Mouse (Mus musculus): ENCODE data around the gene Slc39a8. TPM values are rescaled to one million over a fixed set of nuclear protein-coding genes. Genes with fewer than 3 reads are reported as not detected.

The Slc39a8 gene
- 30.9 and 35.7 TPM in 2 replicates for polyA plus RNA-seq (2011; ENCODE audit: insufficient read depth, insufficient read length, low read depth, missing spikeins)

GRCm38 (mm10) chr3:135825016-135825753, at the start of gene Slc39a8:
Gene Slc39a8 (plus strand): TSS chr3:135825279.
- no peak within 1 kb of the TSS for H3K27ac ChIP-seq (ENCODE audit: insufficient read depth, low read length)
- H3K27me3 ChIP-seq (ENCODE audit: control insufficient read depth, insufficient read depth, low read length, poor library complexity, severe bottlenecking): peaks cover 12% of the 10 kb centered on the region
- H3K4me3 ChIP-seq (ENCODE audit: low read depth, low read length): peak within 1 kb of the TSS; percentile 78
- H3K9me3 ChIP-seq (replicated peaks; ENCODE audit: control insufficient read depth, insufficient read depth, low read length, poor library complexity, severe bottlenecking): no peaks in the 10 kb centered on the region
- H3K36me3 ChIP-seq (ENCODE audit: control insufficient read depth, insufficient read depth, low read length, poor library complexity, severe bottlenecking): no peaks in the 10 kb centered on the region
- H3K9ac ChIP-seq (ENCODE audit: low read depth, poor library complexity, severe bottlenecking): peak within 1 kb of the TSS; percentile 60
- no peaks in the 10 kb centered on the region for H3K4me1 ChIP-seq (ENCODE audit: control insufficient read depth, insufficient read depth, low read length)
- TF ChIP-seq POLR2A (IDR thresholded peaks at IDR 0.05; ENCODE audit: insufficient read depth, low read length): no peak
- peak; percentile 12 for TF ChIP-seq CTCF (IDR thresholded peaks at IDR 0.05; ENCODE audit: low read depth, low read length)

DNA sequence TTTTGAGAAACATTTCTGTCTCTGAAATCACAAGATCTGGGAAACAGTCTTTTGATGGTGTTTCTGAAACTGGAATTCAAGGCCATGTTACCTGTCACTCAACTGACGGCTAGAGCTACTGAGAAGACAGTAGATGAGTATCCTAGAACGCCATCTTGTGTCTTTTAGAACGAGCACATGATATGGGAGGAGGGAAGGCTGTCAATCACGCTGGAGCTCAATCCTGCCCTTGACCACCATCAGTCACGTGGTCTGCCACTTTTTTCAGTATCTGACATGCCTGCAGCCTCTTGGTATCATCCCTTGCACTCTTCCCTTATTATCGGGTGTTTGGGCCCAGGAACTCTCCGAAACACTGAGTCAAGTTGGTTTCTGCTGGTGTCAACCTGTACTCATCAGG, 40.0 kb upstream of the Slc39a8 start:
- H3K27ac ChIP-seq (ENCODE audit: insufficient read depth, low read length): no peak overlapping the region
- H3K27me3 ChIP-seq (ENCODE audit: control insufficient read depth, insufficient read depth, low read length, poor library complexity, severe bottlenecking): no peaks in the 10 kb centered on the region
- H3K9ac ChIP-seq (ENCODE audit: low read depth, poor library complexity, severe bottlenecking): no peak overlapping the region
- H3K4me1 ChIP-seq (ENCODE audit: control insufficient read depth, insufficient read depth, low read length): no peaks in the 10 kb centered on the region
- no peaks in the 10 kb centered on the region for H3K36me3 ChIP-seq (ENCODE audit: control insufficient read depth, insufficient read depth, low read length, poor library complexity, severe bottlenecking)
- no peak for TF ChIP-seq EP300 (IDR thresholded peaks at IDR 0.05; ENCODE audit: insufficient read depth, low read depth, low read length)
- no peak for TF ChIP-seq CTCF (IDR thresholded peaks at IDR 0.05; ENCODE audit: low read depth, low read length)
- TF ChIP-seq POLR2A (IDR thresholded peaks at IDR 0.05; ENCODE audit: insufficient read depth, low read length): no peak
- H3K4me3 ChIP-seq (ENCODE audit: low read depth, low read length): no peak overlapping the region
- H3K9me3 ChIP-seq (replicated peaks; ENCODE audit: control insufficient read depth, insufficient read depth, low read length, poor library complexity, severe bottlenecking): no peaks in the 10 kb centered on the region

DNA sequence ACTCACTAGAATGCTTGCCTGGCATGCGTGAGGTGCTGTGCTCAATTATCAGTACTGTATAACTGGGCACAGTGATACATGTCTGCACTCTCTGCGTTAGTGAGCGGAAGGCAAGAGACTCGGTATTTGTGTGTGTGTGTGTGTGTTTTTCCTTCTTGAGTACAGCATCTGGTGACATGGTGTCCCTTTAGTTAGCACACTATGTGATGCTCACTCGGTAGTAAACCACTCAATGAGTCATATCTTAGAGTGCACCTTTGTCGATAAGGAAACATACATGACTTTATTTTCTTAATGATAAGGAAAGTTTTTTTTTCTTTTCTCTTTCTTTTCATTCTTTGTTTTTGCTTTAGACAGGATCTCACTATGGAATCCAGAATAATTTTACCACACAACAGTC, 29.0 kb upstream of the Slc39a8 start:
- Histone ChIP-seq H3K27me3 (ENCODE audit: control insufficient read depth, insufficient read depth, low read length, poor library complexity, severe bottlenecking) (no peaks in the 10 kb centered on the region), H3K27ac (ENCODE audit: insufficient read depth, low read length) (no peak overlapping the region), H3K9ac (ENCODE audit: low read depth, poor library complexity, severe bottlenecking) (no peak overlapping the region), H3K4me3 (ENCODE audit: low read depth, low read length) (no peak overlapping the region), H3K4me1 (ENCODE audit: control insufficient read depth, insufficient read depth, low read length) (no peaks in the 10 kb centered on the region), H3K36me3 (ENCODE audit: control insufficient read depth, insufficient read depth, low read length, poor library complexity, severe bottlenecking) (no peaks in the 10 kb centered on the region), H3K9me3 (replicated peaks; ENCODE audit: control insufficient read depth, insufficient read depth, low read length, poor library complexity, severe bottlenecking) (no peaks in the 10 kb centered on the region)
- TF ChIP-seq CTCF (IDR thresholded peaks at IDR 0.05; ENCODE audit: low read depth, low read length): no peak

GRCm38 (mm10) chr3:135798241-135798640, 26.8 kb upstream of the Slc39a8 start:
- Histone ChIP-seq H3K9ac (ENCODE audit: low read depth, poor library complexity, severe bottlenecking) (no peak overlapping the region), H3K9me3 (replicated peaks; ENCODE audit: control insufficient read depth, insufficient read depth, low read length, poor library complexity, severe bottlenecking) (no peaks in the 10 kb centered on the region), H3K4me1 (ENCODE audit: control insufficient read depth, insufficient read depth, low read length) (no peaks in the 10 kb centered on the region), H3K27ac (ENCODE audit: insufficient read depth, low read length) (no peak overlapping the region), H3K4me3 (ENCODE audit: low read depth, low read length) (no peak overlapping the region), H3K27me3 (ENCODE audit: control insufficient read depth, insufficient read depth, low read length, poor library complexity, severe bottlenecking) (no peaks in the 10 kb centered on the region), H3K36me3 (ENCODE audit: control insufficient read depth, insufficient read depth, low read length, poor library complexity, severe bottlenecking) (no peaks in the 10 kb centered on the region)
- TF ChIP-seq CTCF (IDR thresholded peaks at IDR 0.05; ENCODE audit: low read depth, low read length) (no peak), POLR2A (IDR thresholded peaks at IDR 0.05; ENCODE audit: insufficient read depth, low read length) (no peak), EP300 (IDR thresholded peaks at IDR 0.05; ENCODE audit: insufficient read depth, low read depth, low read length) (no peak)

DNA sequence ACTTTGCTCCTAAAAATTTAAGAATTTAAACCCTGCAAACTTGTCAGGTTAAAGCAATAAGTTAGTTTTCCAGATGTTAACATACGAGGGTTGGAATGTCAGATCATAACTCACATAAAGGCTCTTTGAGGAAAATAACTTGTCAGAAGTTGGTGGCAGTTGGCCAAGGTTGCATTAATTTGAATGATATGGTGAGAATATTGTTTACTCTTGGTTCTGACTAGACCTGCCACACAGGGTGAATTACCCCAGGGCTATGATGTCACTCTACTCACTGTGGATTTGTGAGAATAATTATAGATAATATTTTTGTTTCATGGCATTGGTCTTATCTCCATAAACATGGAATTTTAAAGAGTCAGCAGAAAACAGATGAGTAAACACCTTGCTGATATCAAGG, 26.4 kb upstream of the Slc39a8 start:
- TF ChIP-seq CTCF (IDR thresholded peaks at IDR 0.05; ENCODE audit: low read depth, low read length): no peak
- TF ChIP-seq EP300 (IDR thresholded peaks at IDR 0.05; ENCODE audit: insufficient read depth, low read depth, low read length): no peak
- TF ChIP-seq POLR2A (IDR thresholded peaks at IDR 0.05; ENCODE audit: insufficient read depth, low read length): no peak
- H3K9me3 ChIP-seq (replicated peaks; ENCODE audit: control insufficient read depth, insufficient read depth, low read length, poor library complexity, severe bottlenecking): no peaks in the 10 kb centered on the region
- no peaks in the 10 kb centered on the region for H3K27me3 ChIP-seq (ENCODE audit: control insufficient read depth, insufficient read depth, low read length, poor library complexity, severe bottlenecking)
- no peak overlapping the region for H3K4me3 ChIP-seq (ENCODE audit: low read depth, low read length)
- H3K9ac ChIP-seq (ENCODE audit: low read depth, poor library complexity, severe bottlenecking): no peak overlapping the region
- H3K27ac ChIP-seq (ENCODE audit: insufficient read depth, low read length): no peak overlapping the region
- H3K4me1 ChIP-seq (ENCODE audit: control insufficient read depth, insufficient read depth, low read length): no peaks in the 10 kb centered on the region
- H3K36me3 ChIP-seq (ENCODE audit: control insufficient read depth, insufficient read depth, low read length, poor library complexity, severe bottlenecking): no peaks in the 10 kb centered on the region

DNA sequence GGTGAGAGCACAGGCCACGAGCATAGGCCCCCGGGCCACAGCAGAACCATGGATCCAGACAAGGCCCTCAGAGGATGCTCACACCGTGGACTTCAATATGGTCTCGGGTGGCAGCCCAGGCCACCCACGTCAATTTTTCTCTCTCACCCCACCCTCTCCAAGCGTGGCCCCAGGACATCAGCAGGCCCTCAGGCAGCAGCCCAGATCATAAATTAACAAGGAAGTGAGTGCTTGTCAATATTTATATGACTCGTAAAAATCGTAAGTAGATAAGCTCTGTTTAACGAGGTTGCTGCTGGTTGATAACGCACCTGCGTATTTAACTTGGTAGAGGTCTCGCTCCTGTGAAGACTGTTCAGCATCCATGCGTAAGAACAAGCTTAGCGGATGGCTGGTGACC, 10.4 kb upstream of the Slc39a8 start:
- no peak overlapping the region for H3K27ac ChIP-seq (ENCODE audit: insufficient read depth, low read length)
- no peak overlapping the region for H3K9ac ChIP-seq (ENCODE audit: low read depth, poor library complexity, severe bottlenecking)
- no peak overlapping the region for H3K4me3 ChIP-seq (ENCODE audit: low read depth, low read length)
- H3K27me3 ChIP-seq (ENCODE audit: control insufficient read depth, insufficient read depth, low read length, poor library complexity, severe bottlenecking): no peaks in the 10 kb centered on the region
- TF ChIP-seq CTCF (IDR thresholded peaks at IDR 0.05; ENCODE audit: low read depth, low read length) (no peak), POLR2A (IDR thresholded peaks at IDR 0.05; ENCODE audit: insufficient read depth, low read length) (no peak), EP300 (IDR thresholded peaks at IDR 0.05; ENCODE audit: insufficient read depth, low read depth, low read length) (no peak)
- no peaks in the 10 kb centered on the region for H3K4me1 ChIP-seq (ENCODE audit: control insufficient read depth, insufficient read depth, low read length)
- peaks cover 10% of the 10 kb centered on the region for H3K9me3 ChIP-seq (replicated peaks; ENCODE audit: control insufficient read depth, insufficient read depth, low read length, poor library complexity, severe bottlenecking)
- no peaks in the 10 kb centered on the region for H3K36me3 ChIP-seq (ENCODE audit: control insufficient read depth, insufficient read depth, low read length, poor library complexity, severe bottlenecking)

Data from ES-Bruce4 (cell line).